Mouse (Mus musculus): ENCODE results near the gene Gm39566. TPM values are rescaled to one million over a fixed set of nuclear protein-coding genes. Genes with fewer than 3 reads are reported as not detected.
A peak's percentile ranks its signal among the peaks of the same experiment; 100 is the strongest.
"Not testable (repeated sequence)": the region's sequence is repeated elsewhere in the genome, so short reads cannot be mapped to it uniquely, and the experiment has no call there.

Gm39566 gene
- total RNA-seq (2014; rRNA removed) (not detected in 2 replicates), polyA plus RNA-seq (2015; fragmentation: Nextera tagmentation; extraction: Ambion mirVana) (not detected in 2 replicates)

GRCm38 (mm10) chr11:69815155-69815554 is at the start of gene Gm39566:
Gm39566 (minus strand) TSS chr11:69815298.
- DNase-seq (no peak), ATAC-seq (no peak)
- no peaks in the 10 kb centered on the region for H3K4me1 ChIP-seq (ENCODE audit: insufficient read depth)
- no peak for TF ChIP-seq CTCF (IDR thresholded peaks at IDR 0.05; ENCODE audit: low read depth)
- H3K9me3 ChIP-seq (ENCODE audit: low read length): no peaks in the 10 kb centered on the region
- 71% methylated on average over 10 of the region's 10 CpGs for WGBS
- H3K9ac ChIP-seq: no peak within 1 kb of the TSS
- H3K27me3 ChIP-seq (ENCODE audit: insufficient read depth, low read length): no peaks in the 10 kb centered on the region
- no peaks in the 10 kb centered on the region for H3K36me3 ChIP-seq (ENCODE audit: insufficient read depth)
- no peak within 1 kb of the TSS for H3K27ac ChIP-seq (ENCODE audit: low read depth, low read length)
- H3K4me3 ChIP-seq (ENCODE audit: low read depth, low read length): no peak within 1 kb of the TSS
- no peak within 1 kb of the TSS for H3K4me2 ChIP-seq (ENCODE audit: low read depth)

GRCm38 (mm10) chr11:69864138-69864860 is 49.2 kb upstream of the Gm39566 start:
- H3K27me3 ChIP-seq (ENCODE audit: insufficient read depth, low read length): no peaks in the 10 kb centered on the region
- 39% methylated on average over 8 of the region's 8 CpGs for WGBS
- no peaks in the 10 kb centered on the region for H3K36me3 ChIP-seq (ENCODE audit: insufficient read depth)
- no peak for DNase-seq
- no peak overlapping the region for H3K4me2 ChIP-seq (ENCODE audit: low read depth)
- H3K27ac ChIP-seq (ENCODE audit: low read depth, low read length): no peak overlapping the region
- no peak for ATAC-seq
- no peaks in the 10 kb centered on the region for H3K4me1 ChIP-seq (ENCODE audit: insufficient read depth)
- H3K9ac ChIP-seq: no peak overlapping the region
- H3K4me3 ChIP-seq (ENCODE audit: low read depth, low read length): no peak overlapping the region
- no peaks in the 10 kb centered on the region for H3K9me3 ChIP-seq (ENCODE audit: low read length)
- no peak for TF ChIP-seq CTCF (IDR thresholded peaks at IDR 0.05; ENCODE audit: low read depth)

- not testable (repeated sequence) for H3K9me3 ChIP-seq (ENCODE audit: low read length); H3K36me3 ChIP-seq (ENCODE audit: insufficient read depth); DNase-seq; ATAC-seq; H3K4me2 ChIP-seq (ENCODE audit: low read depth); H3K27ac ChIP-seq (ENCODE audit: low read depth, low read length); H3K27me3 ChIP-seq (ENCODE audit: insufficient read depth, low read length); H3K9ac ChIP-seq; H3K4me1 ChIP-seq (ENCODE audit: insufficient read depth); H3K4me3 ChIP-seq (ENCODE audit: low read depth, low read length)
- 81% methylated on average over 3 of the region's 3 CpGs for WGBS
These were observed 48.6 kb upstream of the Gm39566 start for GRCm38 (mm10) chr11:69863729-69864128.

GRCm38 (mm10) chr11:69858113-69858998 is 43.3 kb upstream of the Gm39566 start, which contains the start of gene Tnk1:
Tnk1 (minus strand) TSS chr11:69858730.
- no peaks in the 10 kb centered on the region for H3K9me3 ChIP-seq (ENCODE audit: low read length)
- no peak within 1 kb of the TSS for H3K4me3 ChIP-seq (ENCODE audit: low read depth, low read length)
- no peak for TF ChIP-seq CTCF (IDR thresholded peaks at IDR 0.05; ENCODE audit: low read depth)
- no peaks in the 10 kb centered on the region for H3K36me3 ChIP-seq (ENCODE audit: insufficient read depth)
- H3K27me3 ChIP-seq (ENCODE audit: insufficient read depth, low read length): peaks cover 11% of the 10 kb centered on the region; the same call in 1 of the 2 replicates
- no peaks in the 10 kb centered on the region for H3K4me1 ChIP-seq (ENCODE audit: insufficient read depth)
- H3K4me2 ChIP-seq (ENCODE audit: low read depth): no peak within 1 kb of the TSS
- ATAC-seq (no peak), DNase-seq (no peak)
- H3K9ac ChIP-seq: no peak within 1 kb of the TSS
- WGBS: 22% methylated on average over 30 of the region's 30 CpGs
- no peak within 1 kb of the TSS for H3K27ac ChIP-seq (ENCODE audit: low read depth, low read length)

- H3K27ac ChIP-seq (ENCODE audit: low read depth, low read length): no peak overlapping the region
- H3K9ac ChIP-seq: no peak overlapping the region
- peak; percentile 53 for TF ChIP-seq CTCF (IDR thresholded peaks at IDR 0.05; ENCODE audit: low read depth)
- no peaks in the 10 kb centered on the region for H3K4me1 ChIP-seq (ENCODE audit: insufficient read depth)
- no peaks in the 10 kb centered on the region for H3K9me3 ChIP-seq (ENCODE audit: low read length)
- no peak overlapping the region for H3K4me2 ChIP-seq (ENCODE audit: low read depth)
- peaks cover 11% of the 10 kb centered on the region; the same call in 1 of the 2 replicates for H3K27me3 ChIP-seq (ENCODE audit: insufficient read depth, low read length)
- H3K36me3 ChIP-seq (ENCODE audit: insufficient read depth): peaks cover 20% of the 10 kb centered on the region
- peak; percentile 54 for ATAC-seq
- H3K4me3 ChIP-seq (ENCODE audit: low read depth, low read length): no peak overlapping the region
- WGBS: 18% methylated on average over 16 of the region's 16 CpGs
- DNase-seq: no peak
These were observed 40.2 kb upstream of the Gm39566 start for GRCm38 (mm10) chr11:69855347-69855746.

GRCm38 (mm10) chr11:69854680-69855079 is 39.6 kb upstream of the Gm39566 start:
- ATAC-seq (no peak), DNase-seq (no peak)
- Histone ChIP-seq H3K4me1 (ENCODE audit: insufficient read depth) (no peaks in the 10 kb centered on the region), H3K27ac (ENCODE audit: low read depth, low read length) (no peak overlapping the region), H3K4me3 (ENCODE audit: low read depth, low read length) (no peak overlapping the region), H3K4me2 (ENCODE audit: low read depth) (no peak overlapping the region), H3K9me3 (ENCODE audit: low read length) (no peaks in the 10 kb centered on the region), H3K36me3 (ENCODE audit: insufficient read depth) (peaks cover 26% of the 10 kb centered on the region), H3K27me3 (ENCODE audit: insufficient read depth, low read length) (peaks cover 11% of the 10 kb centered on the region; the same call in 1 of the 2 replicates), H3K9ac (no peak overlapping the region)
- WGBS: 86% methylated on average over 10 of the region's 10 CpGs
- no peak for TF ChIP-seq CTCF (IDR thresholded peaks at IDR 0.05; ENCODE audit: low read depth)

GRCm38 (mm10) chr11:69853994-69854393 is 38.9 kb upstream of the Gm39566 start:
- ATAC-seq (no peak), DNase-seq (no peak)
- Histone ChIP-seq H3K9ac (no peak overlapping the region), H3K4me1 (ENCODE audit: insufficient read depth) (no peaks in the 10 kb centered on the region), H3K9me3 (ENCODE audit: low read length) (no peaks in the 10 kb centered on the region), H3K36me3 (ENCODE audit: insufficient read depth) (peaks cover 33% of the 10 kb centered on the region), H3K4me3 (ENCODE audit: low read depth, low read length) (no peak overlapping the region), H3K27me3 (ENCODE audit: insufficient read depth, low read length) (peaks cover 9% of the 10 kb centered on the region; the same call in 1 of the 2 replicates), H3K27ac (ENCODE audit: low read depth, low read length) (no peak overlapping the region), H3K4me2 (ENCODE audit: low read depth) (no peak overlapping the region)
- TF ChIP-seq CTCF (IDR thresholded peaks at IDR 0.05; ENCODE audit: low read depth): no peak
- 73% methylated on average over 7 of the region's 7 CpGs for WGBS
